Mouse (Mus musculus): ENCODE data around the gene Casp7.

Gene Casp7

GRCm38 (mm10) chr19:56470286-56471020, 73.5 kb downstream of the Casp7 start:
- DNase-seq (ENCODE audit: low spot score): no peak

- no peak for DNase-seq (ENCODE audit: low spot score)
Observed at GRCm38 (mm10) chr19:56471934-56472333, 75.0 kb downstream of the Casp7 start.

GRCm38 (mm10) chr19:56474869-56475550, 78.1 kb downstream of the Casp7 start:
- DNase-seq (ENCODE audit: low spot score): no peak

GRCm38 (mm10) chr19:56476546-56476945, 79.6 kb downstream of the Casp7 start:
- no peak for DNase-seq (ENCODE audit: low spot score)

GRCm38 (mm10) chr19:56477253-56477652, 80.3 kb downstream of the Casp7 start:
- DNase-seq (ENCODE audit: low spot score): no peak

GRCm38 (mm10) chr19:56477832-56478231, 80.9 kb downstream of the Casp7 start:
- no peak for DNase-seq (ENCODE audit: low spot score)

GRCm38 (mm10) chr19:56484630-56485375, 87.9 kb downstream of the Casp7 start:
- no peak for DNase-seq (ENCODE audit: low spot score)

GRCm38 (mm10) chr19:56485376-56486271, 88.7 kb downstream of the Casp7 start:
- DNase-seq (ENCODE audit: low spot score): no peak

- DNase-seq (ENCODE audit: low spot score): no peak
Observed at GRCm38 (mm10) chr19:56486926-56487325, 90.0 kb downstream of the Casp7 start.

- DNase-seq (ENCODE audit: low spot score): no peak
Observed at GRCm38 (mm10) chr19:56487339-56487738, 90.4 kb downstream of the Casp7 start.

- no peak for DNase-seq (ENCODE audit: low spot score)
Observed at GRCm38 (mm10) chr19:56489601-56490000, 92.7 kb downstream of the Casp7 start.

Measured in urinary bladder, postnatal 25 days (tissue).